Mouse (Mus musculus) bone marrow, adult 2 months (tissue): Measurements from ENCODE around the gene Slc31a2.

Source experiments
- CTCF ChIP-seq: fragments of 200-500 bp; IDR thresholded peaks from 2 replicates; pipeline ENCODE4 v1.5.1; 2011; ENCODE audit warnings: low read length, control low read depth; ENCODE audit not compliant: control insufficient read depth, insufficient read depth
- POLR2A ChIP-seq: fragments of 200-500 bp; IDR thresholded peaks from 2 replicates; pipeline ENCODE4 v1.6.1; 2011; ENCODE audit warnings: low read depth, mild to moderate bottlenecking, control low read depth, low read length, borderline replicate concordance; ENCODE audit not compliant: control insufficient read depth

GRCm38 (mm10) chr4:62289226-62289625 lies 26.9 kb downstream of the Slc31a2 start:
- TF ChIP-seq CTCF (no peak), POLR2A (no peak)
